Mouse (Mus musculus) midbrain, embryonic 13.5 days (tissue): ENCODE measurements around the gene Rab38. TPM values are rescaled to one million over a fixed set of nuclear protein-coding genes. Genes with fewer than 3 reads are reported as not detected.

Experiments
- ATAC-seq: fragments of 200-750 bp; cut with Nextera tagmentation; 2 replicates; pipeline ENCODE4 v1.8.0; 2017; ENCODE audit warnings: mild to moderate bottlenecking, moderate TSS enrichment, moderate library complexity
- H3K27ac ChIP-seq: fragments of 300-500 bp; sonication (generic); 2 replicates; pipeline ENCODE4 v1.5.1; 2015; ENCODE audit warnings: inconsistent platforms, mild to moderate bottlenecking, moderate library complexity
- H3K27me3 ChIP-seq: fragments of 300-500 bp; sonication (generic); 2 replicates; pipeline ENCODE4 v1.6.1; 2015; ENCODE audit warnings: mild to moderate bottlenecking, inconsistent platforms
- H3K36me3 ChIP-seq: fragments of 300-500 bp; sonication (generic); 2 replicates; pipeline ENCODE4 v1.6.1; 2015; ENCODE audit warnings: mild to moderate bottlenecking, inconsistent platforms
- H3K4me1 ChIP-seq: fragments of 300-500 bp; sonication (generic); replicated peaks from 2 replicates; pipeline ENCODE4 v1.6.1; 2015; ENCODE audit warnings: inconsistent platforms
- H3K4me2 ChIP-seq: fragments of 300-500 bp; sonication (generic); replicated peaks from 2 replicates; pipeline ENCODE4 v1.6.1; 2015; ENCODE audit warnings: moderate library complexity, mild to moderate bottlenecking, inconsistent platforms
- H3K4me3 ChIP-seq: fragments of 300-500 bp; sonication (generic); replicated peaks from 2 replicates; pipeline ENCODE4 v1.5.1; 2015; ENCODE audit warnings: mild to moderate bottlenecking, inconsistent platforms
- H3K9ac ChIP-seq: fragments of 300-500 bp; sonication (generic); replicated peaks from 2 replicates; pipeline ENCODE4 v1.6.1; 2015; ENCODE audit warnings: mild to moderate bottlenecking, inconsistent platforms
- H3K9me3 ChIP-seq: fragments of 300-500 bp; sonication (generic); 2 replicates; pipeline ENCODE4 v1.6.1; 2016; ENCODE audit warnings: mild to moderate bottlenecking, inconsistent platforms
- WGBS: fragments of 180-500 bp; shearing (Covaris S2); methylation state at CpG from one replicate; pipeline ENCODE4 v1.1.7; 2015; 5-methylcytosine and 5-hydroxymethylcytosine counted together
- polyA plus RNA-seq: library from polyadenylated mRNA; unstranded; fragments of >200 nt; fragmentation: Nextera tagmentation; extraction: Ambion mirVana; gene quantifications from 2 replicates; pipeline ENCODE4 v1.2.1, GENCODE M21; 2015

Rab38 gene
- polyA plus RNA-seq: 0.99 and 1.6 TPM in 2 replicates

- Histone ChIP-seq H3K27me3 (peaks cover 16% of the 10 kb centered on the region; the same call in 1 of the 2 replicates), H3K27ac (no peak within 1 kb of the TSS), H3K9me3 (no peaks in the 10 kb centered on the region), H3K4me2 (peak within 1 kb of the TSS; percentile 93), H3K36me3 (no peaks in the 10 kb centered on the region), H3K4me1 (peaks cover 10% of the 10 kb centered on the region; the same call in 1 of the 2 replicates), H3K4me3 (peak within 1 kb of the TSS; percentile 52), H3K9ac (peak within 1 kb of the TSS; percentile 58)
- under 1% methylated on average over 35 of the region's 35 CpGs for WGBS
- ATAC-seq: peak; percentile 97
Measured at GRCm38 (mm10) chr7:88429786-88430691, at the start of gene Rab38. Gene Rab38, plus strand, starts transcription at chr7:88430273.

GRCm38 (mm10) chr7:88394568-88394967, 35.5 kb upstream of the Rab38 start:
- no peak for ATAC-seq
- Histone ChIP-seq H3K4me2 (no peak overlapping the region), H3K4me1 (no peaks in the 10 kb centered on the region), H3K36me3 (no peaks in the 10 kb centered on the region), H3K9me3 (no peaks in the 10 kb centered on the region), H3K4me3 (no peak overlapping the region), H3K27me3 (no peaks in the 10 kb centered on the region), H3K9ac (no peak overlapping the region), H3K27ac (no peak overlapping the region)
- 84% methylated on average over 1 of the region's 1 CpGs for WGBS

GRCm38 (mm10) chr7:88395745-88396144, 34.3 kb upstream of the Rab38 start:
- Histone ChIP-seq H3K4me3 (no peak overlapping the region), H3K27me3 (no peaks in the 10 kb centered on the region), H3K9me3 (no peaks in the 10 kb centered on the region), H3K4me1 (no peaks in the 10 kb centered on the region), H3K9ac (no peak overlapping the region), H3K36me3 (no peaks in the 10 kb centered on the region), H3K27ac (no peak overlapping the region), H3K4me2 (no peak overlapping the region)
- WGBS: 23% methylated on average over 2 of the region's 2 CpGs
- no peak for ATAC-seq

- no peaks in the 10 kb centered on the region for H3K4me1 ChIP-seq
- H3K4me3 ChIP-seq: no peak overlapping the region
- H3K36me3 ChIP-seq: no peaks in the 10 kb centered on the region
- no peaks in the 10 kb centered on the region for H3K27me3 ChIP-seq
- no peak overlapping the region for H3K4me2 ChIP-seq
- no peak for ATAC-seq
- no peak overlapping the region for H3K9ac ChIP-seq
- 97% methylated on average over 1 of the region's 1 CpGs for WGBS
- no peak overlapping the region for H3K27ac ChIP-seq
- H3K9me3 ChIP-seq: no peaks in the 10 kb centered on the region
Measured at GRCm38 (mm10) chr7:88405311-88405710, 24.8 kb upstream of the Rab38 start.

GRCm38 (mm10) chr7:88406466-88406865, 23.6 kb upstream of the Rab38 start:
- H3K4me2 ChIP-seq: no peak overlapping the region
- WGBS: 81% methylated on average over 2 of the region's 2 CpGs
- no peaks in the 10 kb centered on the region for H3K9me3 ChIP-seq
- no peak overlapping the region for H3K4me3 ChIP-seq
- H3K36me3 ChIP-seq: no peaks in the 10 kb centered on the region
- H3K27ac ChIP-seq: no peak overlapping the region
- no peak overlapping the region for H3K9ac ChIP-seq
- ATAC-seq: no peak
- H3K4me1 ChIP-seq: no peaks in the 10 kb centered on the region
- H3K27me3 ChIP-seq: no peaks in the 10 kb centered on the region

- no peak for ATAC-seq
Measured at GRCm38 (mm10) chr7:88421821-88422220, 8.3 kb upstream of the Rab38 start.

GRCm38 (mm10) chr7:88423889-88424288, 6.2 kb upstream of the Rab38 start:
- Histone ChIP-seq H3K4me1 (no peaks in the 10 kb centered on the region), H3K9me3 (no peaks in the 10 kb centered on the region), H3K4me3 (no peak overlapping the region), H3K27ac (no peak overlapping the region), H3K9ac (no peak overlapping the region), H3K27me3 (no peaks in the 10 kb centered on the region), H3K4me2 (no peak overlapping the region), H3K36me3 (no peaks in the 10 kb centered on the region)
- WGBS: 79% methylated on average over 2 of the region's 2 CpGs
- ATAC-seq: no peak

More at GRCm38 (mm10) chr7:88421821-88422220, 8.3 kb upstream of the Rab38 start:
- Histone ChIP-seq H3K9ac (no peak overlapping the region), H3K4me1 (no peaks in the 10 kb centered on the region), H3K4me3 (no peak overlapping the region), H3K36me3 (no peaks in the 10 kb centered on the region), H3K9me3 (no peaks in the 10 kb centered on the region), H3K27me3 (no peaks in the 10 kb centered on the region), H3K4me2 (no peak overlapping the region), H3K27ac (no peak overlapping the region)

- no peaks in the 10 kb centered on the region for H3K9me3 ChIP-seq
- WGBS: 73% methylated on average over 3 of the region's 3 CpGs
- H3K4me2 ChIP-seq: no peak overlapping the region
- H3K27ac ChIP-seq: no peak overlapping the region
- H3K9ac ChIP-seq: no peak overlapping the region
- H3K4me1 ChIP-seq: peaks cover 10% of the 10 kb centered on the region; the same call in 1 of the 2 replicates
- H3K36me3 ChIP-seq: no peaks in the 10 kb centered on the region
- ATAC-seq: no peak
- H3K4me3 ChIP-seq: no peak overlapping the region
- H3K27me3 ChIP-seq: peaks cover 4% of the 10 kb centered on the region; the same call in 1 of the 2 replicates
Measured at GRCm38 (mm10) chr7:88425744-88426143, 4.3 kb upstream of the Rab38 start.

- Histone ChIP-seq H3K9ac (no peak overlapping the region), H3K36me3 (no peaks in the 10 kb centered on the region), H3K4me3 (no peak overlapping the region), H3K9me3 (no peaks in the 10 kb centered on the region), H3K27ac (no peak overlapping the region), H3K4me1 (peaks cover 10% of the 10 kb centered on the region; the same call in 1 of the 2 replicates), H3K4me2 (no peak overlapping the region), H3K27me3 (peaks cover 13% of the 10 kb centered on the region; the same call in 1 of the 2 replicates)
- no peak for ATAC-seq
- 87% methylated on average over 3 of the region's 3 CpGs for WGBS
Measured at GRCm38 (mm10) chr7:88427484-88427883, 2.6 kb upstream of the Rab38 start.

- H3K4me3 ChIP-seq: peak overlapping the region; percentile 52
- peaks cover 16% of the 10 kb centered on the region; the same call in 1 of the 2 replicates for H3K27me3 ChIP-seq
- H3K36me3 ChIP-seq: no peaks in the 10 kb centered on the region
- no peaks in the 10 kb centered on the region for H3K9me3 ChIP-seq
- peak overlapping the region; percentile 58 for H3K9ac ChIP-seq
- no peak for ATAC-seq
- 9% methylated on average over 13 of the region's 13 CpGs for WGBS
- H3K27ac ChIP-seq: no peak overlapping the region
- peak overlapping the region; percentile 93 for H3K4me2 ChIP-seq
- H3K4me1 ChIP-seq: peaks cover 10% of the 10 kb centered on the region; the same call in 1 of the 2 replicates
Measured at GRCm38 (mm10) chr7:88430692-88431084, 615 bp downstream of the Rab38 start.

- Histone ChIP-seq H3K36me3 (no peaks in the 10 kb centered on the region), H3K4me2 (no peak overlapping the region), H3K4me3 (no peak overlapping the region), H3K9ac (no peak overlapping the region), H3K4me1 (no peaks in the 10 kb centered on the region), H3K9me3 (no peaks in the 10 kb centered on the region), H3K27me3 (no peaks in the 10 kb centered on the region), H3K27ac (no peak overlapping the region)
- ATAC-seq: no peak
Measured at GRCm38 (mm10) chr7:88440301-88440700, 10.2 kb downstream of the Rab38 start.

- Histone ChIP-seq H3K27ac (no peak overlapping the region), H3K4me1 (no peaks in the 10 kb centered on the region), H3K4me3 (no peak overlapping the region), H3K27me3 (no peaks in the 10 kb centered on the region), H3K9ac (no peak overlapping the region), H3K36me3 (no peaks in the 10 kb centered on the region), H3K9me3 (no peaks in the 10 kb centered on the region), H3K4me2 (no peak overlapping the region)
- no peak for ATAC-seq
Measured at GRCm38 (mm10) chr7:88442649-88443048, 12.6 kb downstream of the Rab38 start.
